Mouse (Mus musculus): ENCODE measurements around the gene Arglu1. TPM values are rescaled to one million over a fixed set of nuclear protein-coding genes. Genes with fewer than 3 reads are reported as not detected.
A peak's percentile ranks its signal among the peaks of the same experiment; 100 is the strongest.

Arglu1 gene
- polyA plus RNA-seq, 1 experiment: 20.5 TPM

DNA sequence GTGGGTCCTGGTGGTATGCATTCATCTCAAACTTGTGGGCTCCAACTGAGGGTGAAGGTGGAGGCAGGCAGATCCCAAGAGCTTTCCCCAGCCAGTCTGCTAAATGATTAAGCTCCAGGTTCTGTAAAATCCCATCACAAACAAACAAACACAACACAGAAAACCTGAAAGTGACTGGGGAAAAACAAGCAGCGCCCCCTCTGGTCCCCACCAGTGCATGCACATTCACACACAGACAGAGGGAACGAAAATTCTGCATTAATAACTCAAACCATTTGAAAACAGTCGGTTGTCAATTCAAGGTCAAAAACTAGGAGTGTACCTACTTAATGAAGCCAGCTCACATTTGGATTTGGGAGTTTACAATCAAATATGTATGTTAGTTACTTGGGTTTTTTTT lies 12.1 kb downstream of the Arglu1 start:
- H3K4me3 ChIP-seq (ENCODE audit: insufficient read depth, low read depth, low read length): no peak overlapping the region
- 85% methylated on average over 3 of the region's 3 CpGs for WGBS
- no peak for DNase-seq
- H3K36me3 ChIP-seq (ENCODE audit: control insufficient read depth, insufficient read depth, low read length): peaks cover 16% of the 10 kb centered on the region
- no peaks in the 10 kb centered on the region for H3K4me1 ChIP-seq (ENCODE audit: control insufficient read depth, insufficient read depth, low read length)
- no peak overlapping the region for H3K27ac ChIP-seq (ENCODE audit: insufficient read depth, low read depth, low read length)
- H3K27me3 ChIP-seq (replicated peaks; ENCODE audit: control insufficient read depth, insufficient read depth, low read length): no peaks in the 10 kb centered on the region
- TF ChIP-seq POLR2A (IDR thresholded peaks at IDR 0.05; ENCODE audit: low read depth, low read length) (no peak), CTCF (conservative IDR thresholded peaks at IDR 0.05; ENCODE audit: insufficient read depth, insufficient read length, low read depth, low read length) (no peak)

DNA sequence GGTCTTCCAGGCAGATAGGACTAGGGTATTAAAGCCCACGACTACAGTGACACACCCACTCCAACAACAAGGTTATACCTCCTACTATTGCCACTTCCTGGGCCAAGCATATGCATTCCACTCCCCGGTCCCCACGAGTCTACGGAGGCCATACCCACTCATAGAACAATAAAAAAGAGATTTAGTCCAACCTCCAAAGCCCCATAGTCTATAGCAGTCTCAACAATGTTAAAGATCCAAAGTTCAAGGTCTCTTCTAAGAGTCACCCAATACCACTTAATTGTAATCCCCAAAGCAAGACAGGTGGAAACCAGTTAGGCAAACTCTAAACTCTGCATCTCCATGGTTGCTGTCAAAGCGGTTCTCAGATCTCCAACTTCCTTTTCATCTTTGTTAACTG lies 15.5 kb downstream of the Arglu1 start:
- TF ChIP-seq POLR2A (IDR thresholded peaks at IDR 0.05; ENCODE audit: low read depth, low read length) (no peak), CTCF (conservative IDR thresholded peaks at IDR 0.05; ENCODE audit: insufficient read depth, insufficient read length, low read depth, low read length) (no peak)
- no peak for DNase-seq
- H3K4me3 ChIP-seq (ENCODE audit: insufficient read depth, low read depth, low read length): no peak overlapping the region
- peaks cover 6% of the 10 kb centered on the region for H3K36me3 ChIP-seq (ENCODE audit: control insufficient read depth, insufficient read depth, low read length)
- H3K27me3 ChIP-seq (replicated peaks; ENCODE audit: control insufficient read depth, insufficient read depth, low read length): no peaks in the 10 kb centered on the region
- no peaks in the 10 kb centered on the region for H3K4me1 ChIP-seq (ENCODE audit: control insufficient read depth, insufficient read depth, low read length)
- H3K27ac ChIP-seq (ENCODE audit: insufficient read depth, low read depth, low read length): no peak overlapping the region
- 71% methylated on average over 5 of the region's 5 CpGs for WGBS

DNA sequence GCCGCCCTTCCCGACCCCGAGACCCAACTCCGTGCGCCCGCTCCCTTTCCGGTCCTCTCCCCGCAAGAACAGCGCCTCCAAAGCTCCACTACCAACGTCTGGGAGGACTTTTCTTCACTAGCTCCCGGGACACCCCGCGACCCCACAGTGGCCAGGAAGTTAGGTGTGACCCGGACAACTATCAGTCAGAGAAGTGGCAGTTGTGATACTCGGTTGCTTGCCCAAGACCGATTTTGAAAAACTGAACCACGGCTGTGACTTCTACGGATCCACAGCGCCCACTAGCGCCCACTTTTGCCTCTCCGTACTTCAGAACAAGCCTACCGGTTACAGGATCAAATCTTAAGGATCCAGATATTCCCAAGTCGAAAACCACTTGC lies 28.6 kb downstream of the Arglu1 start:
- Histone ChIP-seq H3K4me3 (ENCODE audit: insufficient read depth, low read depth, low read length) (peak overlapping the region; percentile 88), H3K36me3 (ENCODE audit: control insufficient read depth, insufficient read depth, low read length) (peaks cover 2% of the 10 kb centered on the region; the same call in 1 of the 2 replicates), H3K4me1 (ENCODE audit: control insufficient read depth, insufficient read depth, low read length) (peaks cover 3% of the 10 kb centered on the region; the same call in 1 of the 2 replicates), H3K27ac (ENCODE audit: insufficient read depth, low read depth, low read length) (peak overlapping the region; percentile 77), H3K27me3 (replicated peaks; ENCODE audit: control insufficient read depth, insufficient read depth, low read length) (no peaks in the 10 kb centered on the region)
- TF ChIP-seq CTCF (conservative IDR thresholded peaks at IDR 0.05; ENCODE audit: insufficient read depth, insufficient read length, low read depth, low read length) (peak; percentile 88), POLR2A (IDR thresholded peaks at IDR 0.05; ENCODE audit: low read depth, low read length) (no peak)
- DNase-seq: peak; percentile 94
- WGBS: 1% methylated on average over 23 of the region's 23 CpGs

DNA sequence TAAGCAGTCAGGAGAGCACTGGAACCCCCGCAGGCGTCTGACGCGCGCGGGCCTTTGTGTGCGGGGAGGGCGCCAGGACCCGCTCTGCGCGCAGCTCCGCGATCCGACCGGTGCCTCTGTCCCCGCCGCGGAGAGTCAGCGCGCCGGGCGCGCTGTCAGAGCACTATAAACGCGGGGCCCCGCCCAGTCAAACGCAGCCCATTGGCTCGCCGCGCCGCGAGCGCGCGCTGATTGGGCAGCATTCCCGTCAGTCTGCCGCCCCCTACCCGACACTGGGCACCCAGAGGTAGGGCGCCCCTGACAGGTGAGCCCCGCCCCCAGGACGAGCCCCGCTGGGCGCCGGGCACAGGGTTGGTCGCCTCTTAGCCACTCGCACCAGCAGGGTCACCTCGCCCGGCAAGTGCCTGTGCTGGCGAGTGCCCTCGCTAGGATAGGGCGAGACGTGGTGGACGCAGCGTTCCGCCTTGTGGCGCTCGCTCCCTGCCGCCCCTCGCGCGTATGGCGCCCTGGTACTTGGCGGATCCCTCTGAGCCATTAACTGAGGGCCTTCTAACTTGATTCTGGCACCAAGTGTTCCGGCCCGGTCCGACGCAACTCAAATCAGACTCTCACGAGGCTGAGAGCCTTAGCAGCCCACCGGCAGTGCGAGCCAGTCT lies 29.1 kb downstream of the Arglu1 start, which contains the start of gene Efnb2:
TSS of gene Efnb2 (minus strand) at position 140 of the 656 bp plus-strand sequence.
- H3K27ac ChIP-seq (ENCODE audit: insufficient read depth, low read depth, low read length): peak within 1 kb of the TSS; percentile 77
- under 1% methylated on average over 70 of the region's 70 CpGs for WGBS

DNA sequence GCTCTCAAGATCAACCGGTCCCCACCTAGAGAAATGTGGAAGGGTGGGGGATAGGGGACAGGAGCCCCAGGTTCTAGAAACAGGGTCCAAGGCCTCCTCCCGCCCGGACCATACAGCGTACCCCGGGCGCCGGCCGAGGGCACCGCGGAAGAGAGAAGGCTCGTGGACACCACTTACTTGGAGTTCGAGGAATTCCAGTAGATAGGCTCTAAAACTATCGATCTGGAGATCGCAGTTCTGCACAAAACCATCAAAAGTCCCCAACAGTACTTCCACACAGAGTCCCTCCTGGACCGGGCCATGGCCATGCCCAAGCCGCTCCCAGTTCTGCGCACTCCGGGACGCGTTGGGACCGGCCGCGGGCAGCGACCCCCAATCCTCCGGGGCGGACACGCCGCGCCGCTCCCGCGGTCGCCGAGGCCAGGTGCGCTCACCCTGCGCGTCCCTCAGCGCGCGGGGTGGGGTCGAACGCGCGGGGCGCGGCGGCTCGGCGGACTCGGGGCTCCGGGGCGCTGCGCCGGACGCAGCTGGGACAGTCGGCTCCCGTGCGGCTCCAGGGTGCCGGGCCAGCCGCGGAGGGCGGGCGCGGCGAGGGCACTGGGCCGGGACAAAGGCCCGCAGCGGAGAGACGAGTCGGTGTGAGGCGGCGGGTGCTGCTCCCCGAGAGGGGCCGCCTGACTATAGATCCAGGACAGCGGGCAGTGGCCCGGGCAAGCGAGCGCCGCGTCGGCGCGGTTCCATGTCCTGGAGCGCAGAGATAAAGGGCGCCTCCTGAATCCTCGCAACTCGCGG lies 29.8 kb downstream of the Arglu1 start:
- Histone ChIP-seq H3K4me1 (ENCODE audit: control insufficient read depth, insufficient read depth, low read length) (peaks cover 3% of the 10 kb centered on the region; the same call in 1 of the 2 replicates), H3K27ac (ENCODE audit: insufficient read depth, low read depth, low read length) (peak overlapping the region; percentile 49; the same call in 1 of the 2 replicates), H3K4me3 (ENCODE audit: insufficient read depth, low read depth, low read length) (peak overlapping the region; percentile 88), H3K36me3 (ENCODE audit: control insufficient read depth, insufficient read depth, low read length) (peaks cover 2% of the 10 kb centered on the region; the same call in 1 of the 2 replicates), H3K27me3 (replicated peaks; ENCODE audit: control insufficient read depth, insufficient read depth, low read length) (no peaks in the 10 kb centered on the region)
- DNase-seq: no peak
- TF ChIP-seq CTCF (conservative IDR thresholded peaks at IDR 0.05; ENCODE audit: insufficient read depth, insufficient read length, low read depth, low read length) (no peak), POLR2A (IDR thresholded peaks at IDR 0.05; ENCODE audit: low read depth, low read length) (no peak)
- under 1% methylated on average over 88 of the region's 88 CpGs for WGBS

More for the DNA sequence above, 29.1 kb downstream of the Arglu1 start, which contains the start of gene Efnb2:
- peak; percentile 87 for TF ChIP-seq POLR2A (IDR thresholded peaks at IDR 0.05; ENCODE audit: low read depth, low read length)
- 0 out of 2 replicates have a peak, but pooled peaks have one; percentile 22 for TF ChIP-seq CTCF (conservative IDR thresholded peaks at IDR 0.05; ENCODE audit: insufficient read depth, insufficient read length, low read depth, low read length)
- peak within 1 kb of the TSS; percentile 88 for H3K4me3 ChIP-seq (ENCODE audit: insufficient read depth, low read depth, low read length)
- H3K4me1 ChIP-seq (ENCODE audit: control insufficient read depth, insufficient read depth, low read length): peaks cover 3% of the 10 kb centered on the region; the same call in 1 of the 2 replicates
- H3K36me3 ChIP-seq (ENCODE audit: control insufficient read depth, insufficient read depth, low read length): peaks cover 2% of the 10 kb centered on the region; the same call in 1 of the 2 replicates
- DNase-seq: peak; percentile 98
- H3K27me3 ChIP-seq (replicated peaks; ENCODE audit: control insufficient read depth, insufficient read depth, low read length): no peaks in the 10 kb centered on the region

DNA sequence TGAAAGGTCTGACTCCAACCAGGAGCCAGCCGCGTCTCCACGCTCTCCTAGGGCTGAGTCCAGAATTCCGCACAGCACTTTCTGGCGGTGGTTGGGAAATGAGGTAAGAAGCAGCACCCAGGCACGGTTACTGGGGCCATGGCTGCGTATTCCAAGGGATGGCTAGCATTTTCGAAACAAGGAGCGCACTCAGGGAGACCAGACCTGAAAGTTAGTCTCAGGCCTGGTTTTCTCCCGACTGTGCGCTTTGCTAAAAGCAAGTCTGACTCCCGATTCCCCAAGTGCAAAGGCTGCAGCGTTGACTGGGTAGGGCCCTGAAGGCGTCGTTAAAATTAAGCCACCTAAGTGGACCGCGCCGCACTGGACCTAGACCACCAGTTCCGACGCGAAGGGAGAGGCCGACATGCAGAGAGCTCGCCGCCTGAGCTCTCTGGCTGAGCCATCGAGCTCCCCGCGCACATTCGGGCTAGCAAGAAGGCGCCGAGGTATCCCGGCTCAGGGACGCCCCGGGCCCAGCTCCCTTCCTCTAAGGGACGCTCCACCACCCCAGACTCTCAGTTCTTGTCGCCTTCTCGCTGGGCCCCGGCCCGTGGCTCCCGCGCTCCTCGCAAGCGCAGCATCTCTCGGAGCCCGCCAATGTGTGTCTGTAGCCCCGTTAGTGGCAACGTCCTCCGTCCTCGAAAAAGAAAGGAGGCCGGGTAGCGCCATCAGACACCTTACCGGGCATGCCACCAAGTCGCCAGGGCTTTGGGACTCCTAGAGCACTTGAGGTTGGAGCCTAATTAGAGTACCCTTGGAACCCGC lies 30.6 kb downstream of the Arglu1 start:
- Histone ChIP-seq H3K27me3 (replicated peaks; ENCODE audit: control insufficient read depth, insufficient read depth, low read length) (no peaks in the 10 kb centered on the region), H3K27ac (ENCODE audit: insufficient read depth, low read depth, low read length) (peak overlapping the region; percentile 49), H3K4me3 (ENCODE audit: insufficient read depth, low read depth, low read length) (peak overlapping the region; percentile 88), H3K36me3 (ENCODE audit: control insufficient read depth, insufficient read depth, low read length) (no peaks in the 10 kb centered on the region), H3K4me1 (ENCODE audit: control insufficient read depth, insufficient read depth, low read length) (peaks cover 3% of the 10 kb centered on the region; the same call in 1 of the 2 replicates)
- peak; percentile 19 for DNase-seq
- 2% methylated on average over 53 of the region's 53 CpGs for WGBS
- no peak for TF ChIP-seq POLR2A (IDR thresholded peaks at IDR 0.05; ENCODE audit: low read depth, low read length)
- TF ChIP-seq CTCF (conservative IDR thresholded peaks at IDR 0.05; ENCODE audit: insufficient read depth, insufficient read length, low read depth, low read length): no peak

Data from kidney, adult 2 months (tissue).